Comparison of ENCODE assay signal across 9 mouse cellular contexts in genomic region chr9:32506161-32506560, GRCm38 (mm10). TPM values are rescaled to one million over a fixed set of nuclear protein-coding genes. Genes with fewer than 3 reads are reported as not detected.
A peak's percentile ranks its signal among the peaks of the same experiment; 100 is the strongest.
DNase-seq lines count a peak whose midpoint lies in the region; ATAC-seq lines count a peak whose summit lies in the region.
"Had no signal": no experiment of that assay in that cellular context is flagged by ENCODE, and none has a peak within 500 bp of the region (broad histone marks: within the 10 kb centered on the region; RNA-seq: fewer than 3 reads in every experiment).

No protein-coding gene starts in this region.

- no peaks in the 10 kb centered on the region for H3K27me3 ChIP-seq in embryonic facial prominence, embryonic 13.5 days
- H3K27me3 ChIP-seq: megakaryocyte, embryonic 14.5 days had no signal

- H3K27ac ChIP-seq in embryonic facial prominence, embryonic 13.5 days = peak overlapping the region; percentile 22; the same call in 1 of the 2 replicates

- 31% methylated on average over 8 of the region's 8 CpGs for WGBS in embryonic facial prominence, embryonic 13.5 days

- ATAC-seq in embryonic facial prominence, embryonic 13.5 days (ENCODE audit: insufficient number of reproducible peaks, insufficient read depth, low FRiP score, low TSS enrichment, low read depth) = no peak

- no peak overlapping the region for H3K4me3 ChIP-seq in embryonic facial prominence, embryonic 13.5 days

- DNase-seq in T-cell, adult 2 months (ENCODE audit: low spot score) = peak; percentile 60
- DNase-seq in kidney, adult 8-10 months = peak; percentile 53 to 56
- peak; percentile 69 for DNase-seq in lung, postnatal 36 days
- DNase-seq in ovary, adult 18-20 months (ENCODE audit: low spot score) = no peak
- DNase-seq in left cerebral cortex, adult 11 months (ENCODE audit: low spot score) = no peak
- no peak for DNase-seq in ovary, postnatal 14 days (ENCODE audit: low spot score)
- no peak for DNase-seq in c-Kit-positive CD71-positive TER-119-positive erythroid progenitor cells, embryonic 14.5 days (ENCODE audit: low spot score)

- H3K9ac ChIP-seq in embryonic facial prominence, embryonic 13.5 days = no peak overlapping the region

- H3K4me2 ChIP-seq in embryonic facial prominence, embryonic 13.5 days = no peak overlapping the region

- H3K36me3 ChIP-seq in embryonic facial prominence, embryonic 13.5 days = no peaks in the 10 kb centered on the region

- no peaks in the 10 kb centered on the region for H3K9me3 ChIP-seq in embryonic facial prominence, embryonic 13.5 days
- H3K9me3 ChIP-seq: megakaryocyte, embryonic 14.5 days had no signal

- peaks cover 68% of the 10 kb centered on the region for H3K4me1 ChIP-seq in embryonic facial prominence, embryonic 13.5 days

RNA-seq across cellular contexts. Expression of gene Fli1, which starts 36.5 kb away (rescaled TPM):
- polyA plus RNA-seq in embryonic facial prominence, embryonic 13.5 days (2015; fragmentation: Nextera tagmentation; extraction: Ambion mirVana) = 24.1 and 26.7 TPM in 2 replicates

Comparison
In these comparisons a context has a peak if more than half of its experiments do, and no peak if none do; other contexts are left out.
1. DNase-seq: peak in T-cell, adult 2 months (single experiment), kidney, adult 8-10 months (2 of 2) and lung, postnatal 36 days (single experiment); none in ovary, adult 18-20 months (single experiment), left cerebral cortex, adult 11 months (single experiment), ovary, postnatal 14 days (single experiment) and c-Kit-positive CD71-positive TER-119-positive erythroid progenitor cells, embryonic 14.5 days (single experiment).